Mouse (Mus musculus) activated CD4-positive, CD25-positive, alpha-beta regulatory T cell, adult 4 months (primary cell): ENCODE measurements around the gene Svbp. TPM values are rescaled to one million over a fixed set of nuclear protein-coding genes. Genes with fewer than 3 reads are reported as not detected.
A peak's percentile ranks its signal among the peaks of the same experiment; 100 is the strongest.

Experiments used
- ATAC-seq: one replicate; pipeline ENCODE4 v1.8.0; 2017
- polyA plus RNA-seq, 2 experiments: library from polyadenylated mRNA; unstranded; fragments of 100-300 nt; shearing (Covaris generic); gene quantifications; one replicate each; pipeline ENCODE4 v1.2.1; 2017

Svbp gene
- polyA plus RNA-seq, 2 experiments from 2014 or later = 63.6 to 67.8 TPM

GRCm38 (mm10) chr4:119191273-119191672 lies 3.8 kb upstream of the Svbp start:
- no peak for ATAC-seq

- ATAC-seq = no peak
Observed at GRCm38 (mm10) chr4:119192757-119193156, 2.3 kb upstream of the Svbp start.

GRCm38 (mm10) chr4:119195582-119196320 lies 645 bp downstream of the Svbp start:
- ATAC-seq = peak; percentile 48

- no peak for ATAC-seq
Observed at GRCm38 (mm10) chr4:119198105-119198504, 3.0 kb downstream of the Svbp start.

GRCm38 (mm10) chr4:119204672-119205071 lies 9.6 kb downstream of the Svbp start:
- ATAC-seq = peak; percentile 28

GRCm38 (mm10) chr4:119216667-119217066 lies 21.6 kb downstream of the Svbp start:
- no peak for ATAC-seq

GRCm38 (mm10) chr4:119218169-119218568 lies 23.1 kb downstream of the Svbp start, which contains the start of gene Tmem269:
Tmem269 (minus strand) TSS chr4:119218217.
- ATAC-seq = no peak

DNA sequence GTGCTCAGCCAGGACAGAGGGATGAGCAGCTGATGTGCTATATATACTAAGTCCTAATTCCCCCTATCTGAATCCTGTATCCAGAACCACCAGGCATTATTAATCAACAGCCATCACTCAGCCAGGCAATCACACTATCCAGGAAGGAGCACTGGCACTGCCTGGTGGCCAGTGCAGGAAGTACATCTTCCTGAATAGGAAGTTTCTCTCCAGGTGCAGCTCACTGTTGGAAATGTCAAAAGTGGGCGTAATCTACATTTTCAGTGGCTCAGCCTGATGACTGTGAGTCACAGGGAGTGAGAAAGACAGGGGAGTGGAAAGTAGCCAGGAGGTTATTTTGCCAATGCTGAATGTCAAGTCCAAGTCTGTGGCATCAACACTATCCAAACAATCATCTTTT lies 28.6 kb downstream of the Svbp start:
- peak; percentile 80 for ATAC-seq

DNA sequence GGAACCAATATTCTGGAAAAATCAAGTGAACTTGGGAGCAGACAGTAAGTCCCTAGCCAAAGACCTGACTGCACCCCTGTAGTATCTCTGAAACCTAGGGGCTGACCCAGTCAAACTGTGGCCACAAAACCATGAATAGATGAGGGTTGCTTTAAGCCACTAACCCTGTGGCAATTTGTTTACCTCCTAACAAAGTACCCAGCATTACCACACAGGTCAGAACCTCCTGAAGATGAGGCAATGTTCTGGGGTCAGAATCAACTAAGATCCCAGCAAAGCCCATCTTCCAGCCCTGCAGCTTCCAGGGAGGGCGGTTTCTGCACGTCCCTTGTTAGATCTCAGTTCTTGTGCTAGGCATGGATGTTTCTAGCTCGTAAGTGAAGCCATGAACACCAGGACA lies 29.4 kb downstream of the Svbp start:
- no peak for ATAC-seq

DNA sequence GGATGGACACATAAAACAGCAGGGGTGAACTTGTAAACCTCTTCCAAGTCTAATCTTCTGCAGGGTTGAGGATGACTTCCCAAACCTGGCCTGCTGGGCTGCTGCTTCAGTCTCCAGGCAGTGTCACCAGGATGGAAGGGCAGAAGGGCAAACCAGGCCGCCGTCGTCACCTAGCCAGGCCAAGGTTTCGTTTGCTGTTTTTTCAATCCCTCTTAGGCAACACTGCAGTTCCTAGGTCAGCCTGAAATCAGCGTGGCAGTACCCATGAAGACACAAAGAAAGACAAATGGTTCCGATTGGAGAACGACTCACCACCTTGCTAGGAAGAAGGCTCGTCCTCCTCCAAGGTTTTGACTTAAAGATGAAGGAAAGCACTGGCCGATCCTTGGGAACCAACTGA lies 30.6 kb downstream of the Svbp start:
- ATAC-seq = no peak

DNA sequence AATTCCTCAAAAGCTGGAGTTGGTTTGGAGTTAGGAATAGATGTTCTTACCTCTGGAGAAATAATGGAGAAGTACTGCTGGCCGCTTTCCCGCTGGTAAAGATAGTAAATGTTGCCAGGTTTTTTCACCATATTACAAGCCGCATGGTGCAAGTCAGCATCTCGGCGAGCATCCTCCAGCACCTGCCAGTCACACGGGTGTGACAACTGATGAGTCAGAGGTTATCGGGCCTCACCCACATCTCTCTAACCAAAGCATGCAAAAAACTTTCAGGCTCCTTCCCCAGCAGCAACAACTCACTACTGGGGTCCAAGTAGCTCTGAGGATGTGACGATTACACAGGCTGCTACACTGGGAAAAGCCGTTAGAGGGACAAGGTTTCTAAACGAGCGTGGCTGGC lies 31.6 kb downstream of the Svbp start:
- no peak for ATAC-seq

GRCm38 (mm10) chr4:119232410-119233255 lies 37.5 kb downstream of the Svbp start, which contains the start of the genes AU022252 and P3h1:
AU022252 (minus strand) TSS chr4:119232712.
P3h1 (plus strand) TSS chr4:119232915.
- peak; percentile 99 for ATAC-seq

GRCm38 (mm10) chr4:119233256-119233901 lies 38.3 kb downstream of the Svbp start:
- ATAC-seq = peak; percentile 8

DNA sequence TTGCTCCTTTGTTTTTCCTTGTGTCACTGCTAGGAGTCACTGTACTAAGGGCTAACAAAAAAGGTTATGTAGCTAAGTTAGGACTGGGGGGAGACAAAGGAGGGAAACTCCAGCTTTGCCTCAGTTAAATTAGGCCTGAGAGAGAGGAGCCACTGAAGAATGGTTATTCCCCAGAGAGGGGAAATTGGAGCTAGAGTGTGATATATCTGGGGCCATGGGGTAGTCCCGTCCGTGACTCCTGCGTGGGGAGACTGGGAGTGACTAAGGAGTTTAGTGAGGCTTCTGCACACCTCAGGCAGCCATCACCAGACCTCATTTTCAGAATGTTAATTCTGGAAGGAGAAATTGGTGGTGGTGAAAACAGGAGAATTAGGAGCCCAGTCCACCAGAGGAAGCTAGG lies 39.2 kb downstream of the Svbp start:
- no peak for ATAC-seq

DNA sequence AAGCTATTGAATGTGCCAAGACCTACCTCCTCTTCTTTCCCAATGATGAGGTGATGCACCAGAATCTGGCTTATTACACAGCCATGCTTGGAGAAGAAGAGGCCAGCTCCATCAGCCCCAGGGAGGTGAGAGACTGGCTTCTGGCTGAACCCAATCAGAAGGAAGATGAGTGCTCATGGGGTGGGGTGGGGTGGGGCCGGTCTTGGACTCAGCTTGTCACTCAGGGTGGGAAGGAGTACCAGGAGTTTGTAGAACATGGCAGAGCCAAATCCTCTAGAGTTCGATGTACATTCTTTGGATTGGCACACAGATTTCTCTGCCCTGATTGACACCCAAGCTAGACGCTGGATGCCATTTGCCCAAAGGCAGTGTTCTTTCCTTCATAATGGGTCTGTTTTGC lies 43.6 kb downstream of the Svbp start:
- no peak for ATAC-seq

GRCm38 (mm10) chr4:119239181-119239682 lies 44.1 kb downstream of the Svbp start:
- peak; percentile 91 for ATAC-seq

DNA sequence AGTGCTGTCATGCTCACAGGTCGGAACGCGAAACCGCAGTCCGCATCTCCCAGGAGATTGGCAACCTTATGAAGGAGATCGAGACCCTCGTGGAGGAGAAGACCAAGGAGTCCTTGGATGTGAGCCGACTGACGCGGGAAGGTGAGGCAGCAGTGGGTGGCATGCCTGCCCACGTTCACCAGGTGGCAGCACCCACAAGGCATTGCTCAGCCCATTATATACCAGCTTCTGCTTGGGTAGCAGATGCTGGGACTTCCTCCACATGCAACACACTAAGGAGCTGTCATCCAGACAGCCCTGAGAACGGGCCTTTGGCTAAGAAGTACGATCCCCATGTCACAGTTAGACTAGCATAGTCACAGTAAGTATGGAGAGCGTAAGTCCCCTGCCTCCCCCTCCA lies 46.6 kb downstream of the Svbp start:
- no peak for ATAC-seq

GRCm38 (mm10) chr4:119242571-119242970 lies 47.5 kb downstream of the Svbp start:
- no peak for ATAC-seq

- no peak for ATAC-seq
Observed at GRCm38 (mm10) chr4:119244468-119245240, 49.5 kb downstream of the Svbp start.

- ATAC-seq = no peak
Observed at GRCm38 (mm10) chr4:119245556-119245955, 50.5 kb downstream of the Svbp start.

- ATAC-seq = no peak
Observed at GRCm38 (mm10) chr4:119245961-119246360, 50.9 kb downstream of the Svbp start.

DNA sequence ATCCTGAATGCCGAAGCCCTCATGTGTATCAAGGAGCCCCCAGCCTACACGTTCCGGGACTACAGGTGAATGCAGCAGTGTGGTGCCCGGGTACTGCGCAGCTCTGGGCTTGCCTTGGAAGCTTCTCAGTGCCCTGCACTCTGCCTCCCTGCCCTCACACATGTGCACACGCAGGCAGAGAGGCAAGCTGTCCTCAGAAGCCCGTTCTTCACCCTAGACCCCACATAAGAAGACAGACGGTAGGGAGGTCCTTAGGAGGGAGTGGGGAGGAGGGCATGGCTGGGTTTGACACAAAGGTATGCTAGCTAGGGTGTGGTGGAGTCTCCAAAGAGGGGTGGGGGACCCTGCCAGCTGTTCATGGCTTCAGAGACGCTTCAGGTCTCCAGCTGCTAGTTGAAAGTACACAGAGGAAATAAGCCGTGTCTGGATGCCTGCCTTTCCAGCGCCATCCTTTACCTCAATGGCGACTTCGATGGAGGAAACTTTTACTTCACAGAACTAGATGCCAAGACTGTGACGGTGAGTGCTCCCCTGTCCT lies 51.7 kb downstream of the Svbp start:
- ATAC-seq = no peak
